Mouse (Mus musculus): ENCODE data around the gene Gm20708.

GRCm38 (mm10) chr11:117871376-117871775, 61.9 kb downstream of the Gm20708 start:
- TF ChIP-seq CTCF (IDR thresholded peaks at IDR 0.05; ENCODE audit: control insufficient read depth, insufficient read depth, low read length) (no peak), POLR2A (IDR thresholded peaks at IDR 0.05; ENCODE audit: borderline replicate concordance, control insufficient read depth, low read depth, low read length) (no peak)

Data from bone marrow, adult 2 months (tissue).